Mouse (Mus musculus): ENCODE data around the gene Ssu2. TPM values are rescaled to one million over a fixed set of nuclear protein-coding genes. Genes with fewer than 3 reads are reported as not detected.

Ssu2 gene
- polyA plus RNA-seq (2014; fragmentation: Nextera tagmentation; extraction: Ambion mirVana) = not detected in 2 replicates

DNA sequence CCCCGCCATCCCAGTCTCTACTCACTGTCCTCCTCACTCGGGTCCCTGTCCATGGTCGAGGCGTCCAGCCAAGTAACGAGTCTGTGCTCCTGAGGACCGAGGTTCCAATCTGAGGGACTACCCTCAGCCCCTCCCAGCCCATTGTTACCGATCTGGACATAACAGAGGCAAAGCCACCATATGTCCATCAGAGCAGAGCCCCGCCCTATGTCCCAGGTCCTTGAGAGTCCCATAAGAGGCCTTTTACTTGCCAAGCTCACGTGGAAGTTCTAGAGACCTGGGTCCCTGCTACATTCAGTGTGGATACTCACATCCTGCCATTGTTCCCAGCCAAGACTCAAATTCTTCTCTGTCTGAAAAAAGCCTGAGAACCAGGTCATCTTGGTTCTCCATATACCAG, at the start of gene Ssu2:
Ssu2 (minus strand) TSS at position 77 of the 400 bp plus-strand sequence.
- no peaks in the 10 kb centered on the region for H3K9me3 ChIP-seq (ENCODE audit: control insufficient read depth, low read length)
- H3K9ac ChIP-seq (replicated peaks; ENCODE audit: low read length) = no peak within 1 kb of the TSS
- H3K27me3 ChIP-seq (ENCODE audit: control insufficient read depth, insufficient read depth, low read length) = no peaks in the 10 kb centered on the region
- no peak within 1 kb of the TSS for H3K4me2 ChIP-seq (ENCODE audit: low read length)
- H3K27ac ChIP-seq (replicated peaks; ENCODE audit: low read depth, low read length) = no peak within 1 kb of the TSS
- no peaks in the 10 kb centered on the region for H3K36me3 ChIP-seq (ENCODE audit: control insufficient read depth, insufficient read depth, low read length)
- no peak within 1 kb of the TSS for H3K4me3 ChIP-seq (replicated peaks; ENCODE audit: low read depth, low read length)
- WGBS = 81% methylated on average over 9 of the region's 9 CpGs
- ATAC-seq (ENCODE audit: low FRiP score, low TSS enrichment) = no peak
- no peak for DNase-seq
- no peaks in the 10 kb centered on the region for H3K4me1 ChIP-seq (ENCODE audit: control insufficient read depth, insufficient read depth, low read length)

- Histone ChIP-seq H3K9me3 (ENCODE audit: control insufficient read depth, low read length) (peaks cover 3% of the 10 kb centered on the region; the same call in 1 of the 2 replicates), H3K27me3 (ENCODE audit: control insufficient read depth, insufficient read depth, low read length) (no peaks in the 10 kb centered on the region), H3K27ac (replicated peaks; ENCODE audit: low read depth, low read length) (no peak overlapping the region), H3K36me3 (ENCODE audit: control insufficient read depth, insufficient read depth, low read length) (no peaks in the 10 kb centered on the region), H3K4me1 (ENCODE audit: control insufficient read depth, insufficient read depth, low read length) (no peaks in the 10 kb centered on the region), H3K4me3 (replicated peaks; ENCODE audit: low read depth, low read length) (no peak overlapping the region), H3K9ac (replicated peaks; ENCODE audit: low read length) (no peak overlapping the region), H3K4me2 (ENCODE audit: low read length) (no peak overlapping the region)
- DNase-seq (no peak), ATAC-seq (ENCODE audit: low FRiP score, low TSS enrichment) (no peak)
- 76% methylated on average over 6 of the region's 6 CpGs for whole genome bisulfite sequencing
Observed at GRCm38 (mm10) chr6:112426018-112426732, 38.4 kb upstream of the Ssu2 start.

DNA sequence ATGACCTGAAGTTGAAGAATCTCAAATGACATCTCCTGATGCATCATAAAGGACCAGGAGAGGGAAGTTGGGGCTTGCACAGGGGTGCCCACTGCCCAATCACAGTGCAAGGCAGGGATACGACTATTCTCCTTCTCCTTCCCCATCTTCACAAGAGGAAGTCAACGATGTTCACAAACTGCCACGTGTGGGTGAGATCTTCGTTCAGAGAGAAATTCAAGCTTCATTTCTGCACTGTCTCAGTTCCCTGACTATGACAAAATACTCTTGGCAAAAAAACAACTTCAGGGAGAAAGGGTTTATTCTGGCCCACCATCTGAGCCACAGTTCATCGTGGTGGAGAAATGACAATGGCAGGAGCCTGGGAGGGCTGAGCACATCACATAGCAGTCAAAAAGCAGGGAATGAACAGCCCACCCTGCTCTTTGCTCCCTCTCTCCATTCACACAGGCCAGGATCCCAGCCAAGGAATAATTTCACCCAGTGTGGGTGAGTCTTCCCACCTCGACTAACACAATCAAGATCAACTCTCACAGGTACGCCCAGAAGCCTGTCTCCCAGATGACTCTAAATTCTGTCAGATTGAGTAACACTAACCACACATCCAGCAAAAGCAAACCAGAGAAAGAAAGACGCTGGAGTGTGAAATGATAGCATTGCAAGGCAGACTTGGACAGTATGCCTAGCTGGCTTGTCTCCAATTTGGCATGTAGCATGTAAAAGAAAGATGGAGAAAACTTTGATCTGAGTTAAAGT, 36.1 kb upstream of the Ssu2 start:
- no peaks in the 10 kb centered on the region for H3K36me3 ChIP-seq (ENCODE audit: control insufficient read depth, insufficient read depth, low read length)
- DNase-seq (no peak), ATAC-seq (ENCODE audit: low FRiP score, low TSS enrichment) (no peak)
- no peak overlapping the region for H3K4me2 ChIP-seq (ENCODE audit: low read length)
- no peaks in the 10 kb centered on the region for H3K27me3 ChIP-seq (ENCODE audit: control insufficient read depth, insufficient read depth, low read length)
- H3K4me3 ChIP-seq (replicated peaks; ENCODE audit: low read depth, low read length) = no peak overlapping the region
- no peak overlapping the region for H3K27ac ChIP-seq (replicated peaks; ENCODE audit: low read depth, low read length)
- H3K9me3 ChIP-seq (ENCODE audit: control insufficient read depth, low read length) = peaks cover 3% of the 10 kb centered on the region; the same call in 1 of the 2 replicates
- 87% methylated on average over 8 of the region's 8 CpGs for WGBS
- no peak overlapping the region for H3K9ac ChIP-seq (replicated peaks; ENCODE audit: low read length)
- no peaks in the 10 kb centered on the region for H3K4me1 ChIP-seq (ENCODE audit: control insufficient read depth, insufficient read depth, low read length)

DNA sequence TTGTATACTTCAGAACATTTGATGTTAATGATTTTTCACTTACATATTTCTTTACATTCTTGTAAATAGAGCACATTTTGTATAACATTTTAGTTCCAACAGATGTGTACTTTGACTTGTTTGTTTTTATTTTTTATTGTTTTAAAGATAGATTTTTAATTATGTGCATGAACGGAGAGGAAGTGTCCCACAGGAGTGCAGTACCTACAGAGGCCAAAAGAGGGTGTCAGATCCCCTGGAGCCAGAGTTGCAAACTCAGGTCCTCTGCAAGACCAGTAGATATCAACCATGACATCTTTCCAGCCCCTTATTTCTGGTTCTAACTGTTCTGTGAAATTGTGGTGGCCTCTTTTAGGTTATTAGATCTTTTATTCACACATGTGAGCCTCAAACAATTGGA, 33.1 kb upstream of the Ssu2 start:
- Histone ChIP-seq H3K36me3 (ENCODE audit: control insufficient read depth, insufficient read depth, low read length) (no peaks in the 10 kb centered on the region), H3K9me3 (ENCODE audit: control insufficient read depth, low read length) (peaks cover 3% of the 10 kb centered on the region; the same call in 1 of the 2 replicates), H3K4me3 (replicated peaks; ENCODE audit: low read depth, low read length) (no peak overlapping the region), H3K27ac (replicated peaks; ENCODE audit: low read depth, low read length) (no peak overlapping the region), H3K4me2 (ENCODE audit: low read length) (no peak overlapping the region), H3K4me1 (ENCODE audit: control insufficient read depth, insufficient read depth, low read length) (no peaks in the 10 kb centered on the region), H3K27me3 (ENCODE audit: control insufficient read depth, insufficient read depth, low read length) (no peaks in the 10 kb centered on the region), H3K9ac (replicated peaks; ENCODE audit: low read length) (no peak overlapping the region)
- no peak for DNase-seq
- 91% methylated on average over 1 of the region's 1 CpGs for WGBS
- no peak for ATAC-seq (ENCODE audit: low FRiP score, low TSS enrichment)

DNA sequence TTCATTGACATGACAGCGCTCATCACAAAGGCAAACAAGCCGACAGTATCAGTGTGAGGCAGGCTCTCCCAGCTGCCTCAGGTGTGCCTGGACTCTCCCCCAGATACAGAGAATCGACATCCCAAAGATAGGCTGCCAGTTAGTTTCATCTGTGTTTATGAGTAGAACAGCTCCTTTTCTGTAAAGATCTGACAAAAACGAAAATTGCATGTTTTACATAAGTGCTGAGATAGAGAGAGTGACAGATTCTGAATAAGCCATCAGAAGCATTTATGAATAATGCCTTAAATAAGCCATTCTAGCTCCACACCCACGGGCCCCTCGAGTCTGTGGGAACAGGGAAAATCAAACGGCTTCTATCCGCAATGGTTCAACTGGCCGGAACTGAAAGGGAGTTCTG, 31.5 kb upstream of the Ssu2 start:
- WGBS = 80% methylated on average over 9 of the region's 9 CpGs
- Histone ChIP-seq H3K27ac (replicated peaks; ENCODE audit: low read depth, low read length) (no peak overlapping the region), H3K4me1 (ENCODE audit: control insufficient read depth, insufficient read depth, low read length) (no peaks in the 10 kb centered on the region), H3K9ac (replicated peaks; ENCODE audit: low read length) (no peak overlapping the region), H3K36me3 (ENCODE audit: control insufficient read depth, insufficient read depth, low read length) (no peaks in the 10 kb centered on the region), H3K4me2 (ENCODE audit: low read length) (no peak overlapping the region), H3K9me3 (ENCODE audit: control insufficient read depth, low read length) (peaks cover 3% of the 10 kb centered on the region; the same call in 1 of the 2 replicates), H3K4me3 (replicated peaks; ENCODE audit: low read depth, low read length) (no peak overlapping the region), H3K27me3 (ENCODE audit: control insufficient read depth, insufficient read depth, low read length) (no peaks in the 10 kb centered on the region)
- ATAC-seq (ENCODE audit: low FRiP score, low TSS enrichment) (no peak), DNase-seq (no peak)

DNA sequence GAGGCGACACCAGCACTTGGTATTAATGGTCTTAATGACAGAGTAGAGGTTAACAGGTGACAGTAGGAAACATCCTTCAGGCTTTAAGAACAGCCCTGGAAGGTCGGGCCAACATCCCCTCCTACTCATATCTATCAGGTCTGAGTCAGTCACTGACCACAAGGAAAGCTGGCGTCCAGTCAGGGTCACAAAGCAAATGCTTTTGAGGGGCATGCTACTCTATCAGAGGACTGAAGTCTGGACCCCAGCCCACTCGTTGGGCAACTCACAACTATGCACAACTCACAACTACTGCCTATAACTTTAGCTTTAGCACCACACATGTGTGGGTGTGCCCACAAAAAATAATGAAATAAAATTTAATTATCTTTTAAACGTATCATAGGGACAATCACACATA, 16.3 kb upstream of the Ssu2 start:
- 85% methylated on average over 5 of the region's 5 CpGs for WGBS
- Histone ChIP-seq H3K9me3 (ENCODE audit: control insufficient read depth, low read length) (no peaks in the 10 kb centered on the region), H3K4me3 (replicated peaks; ENCODE audit: low read depth, low read length) (no peak overlapping the region), H3K4me1 (ENCODE audit: control insufficient read depth, insufficient read depth, low read length) (no peaks in the 10 kb centered on the region), H3K36me3 (ENCODE audit: control insufficient read depth, insufficient read depth, low read length) (no peaks in the 10 kb centered on the region), H3K4me2 (ENCODE audit: low read length) (no peak overlapping the region), H3K27ac (replicated peaks; ENCODE audit: low read depth, low read length) (no peak overlapping the region), H3K9ac (replicated peaks; ENCODE audit: low read length) (no peak overlapping the region), H3K27me3 (ENCODE audit: control insufficient read depth, insufficient read depth, low read length) (no peaks in the 10 kb centered on the region)
- DNase-seq (no peak), ATAC-seq (ENCODE audit: low FRiP score, low TSS enrichment) (no peak)

- Histone ChIP-seq H3K27me3 (ENCODE audit: control insufficient read depth, insufficient read depth, low read length) (no peaks in the 10 kb centered on the region), H3K27ac (replicated peaks; ENCODE audit: low read depth, low read length) (no peak overlapping the region), H3K4me1 (ENCODE audit: control insufficient read depth, insufficient read depth, low read length) (no peaks in the 10 kb centered on the region), H3K4me3 (replicated peaks; ENCODE audit: low read depth, low read length) (no peak overlapping the region), H3K4me2 (ENCODE audit: low read length) (no peak overlapping the region), H3K9me3 (ENCODE audit: control insufficient read depth, low read length) (no peaks in the 10 kb centered on the region), H3K36me3 (ENCODE audit: control insufficient read depth, insufficient read depth, low read length) (no peaks in the 10 kb centered on the region), H3K9ac (replicated peaks; ENCODE audit: low read length) (no peak overlapping the region)
- 71% methylated on average over 12 of the region's 12 CpGs for WGBS
- ATAC-seq (ENCODE audit: low FRiP score, low TSS enrichment) = peak; percentile 27; the same call in 1 of the 2 replicates
- DNase-seq = peak; percentile 37
Observed at GRCm38 (mm10) chr6:112401953-112402683, 14.3 kb upstream of the Ssu2 start.

GRCm38 (mm10) chr6:112397351-112397750, 9.5 kb upstream of the Ssu2 start:
- Histone ChIP-seq H3K9me3 (ENCODE audit: control insufficient read depth, low read length) (no peaks in the 10 kb centered on the region), H3K4me3 (replicated peaks; ENCODE audit: low read depth, low read length) (no peak overlapping the region), H3K36me3 (ENCODE audit: control insufficient read depth, insufficient read depth, low read length) (no peaks in the 10 kb centered on the region), H3K9ac (replicated peaks; ENCODE audit: low read length) (no peak overlapping the region), H3K4me2 (ENCODE audit: low read length) (no peak overlapping the region), H3K27ac (replicated peaks; ENCODE audit: low read depth, low read length) (no peak overlapping the region), H3K27me3 (ENCODE audit: control insufficient read depth, insufficient read depth, low read length) (no peaks in the 10 kb centered on the region), H3K4me1 (ENCODE audit: control insufficient read depth, insufficient read depth, low read length) (no peaks in the 10 kb centered on the region)
- 93% methylated on average over 3 of the region's 3 CpGs for WGBS
- ATAC-seq (ENCODE audit: low FRiP score, low TSS enrichment) (no peak), DNase-seq (no peak)

Data from midbrain, embryonic 14.5 days (tissue).